8 mouse cellular contexts compared by ENCODE assay signal in the genomic region with DNA sequence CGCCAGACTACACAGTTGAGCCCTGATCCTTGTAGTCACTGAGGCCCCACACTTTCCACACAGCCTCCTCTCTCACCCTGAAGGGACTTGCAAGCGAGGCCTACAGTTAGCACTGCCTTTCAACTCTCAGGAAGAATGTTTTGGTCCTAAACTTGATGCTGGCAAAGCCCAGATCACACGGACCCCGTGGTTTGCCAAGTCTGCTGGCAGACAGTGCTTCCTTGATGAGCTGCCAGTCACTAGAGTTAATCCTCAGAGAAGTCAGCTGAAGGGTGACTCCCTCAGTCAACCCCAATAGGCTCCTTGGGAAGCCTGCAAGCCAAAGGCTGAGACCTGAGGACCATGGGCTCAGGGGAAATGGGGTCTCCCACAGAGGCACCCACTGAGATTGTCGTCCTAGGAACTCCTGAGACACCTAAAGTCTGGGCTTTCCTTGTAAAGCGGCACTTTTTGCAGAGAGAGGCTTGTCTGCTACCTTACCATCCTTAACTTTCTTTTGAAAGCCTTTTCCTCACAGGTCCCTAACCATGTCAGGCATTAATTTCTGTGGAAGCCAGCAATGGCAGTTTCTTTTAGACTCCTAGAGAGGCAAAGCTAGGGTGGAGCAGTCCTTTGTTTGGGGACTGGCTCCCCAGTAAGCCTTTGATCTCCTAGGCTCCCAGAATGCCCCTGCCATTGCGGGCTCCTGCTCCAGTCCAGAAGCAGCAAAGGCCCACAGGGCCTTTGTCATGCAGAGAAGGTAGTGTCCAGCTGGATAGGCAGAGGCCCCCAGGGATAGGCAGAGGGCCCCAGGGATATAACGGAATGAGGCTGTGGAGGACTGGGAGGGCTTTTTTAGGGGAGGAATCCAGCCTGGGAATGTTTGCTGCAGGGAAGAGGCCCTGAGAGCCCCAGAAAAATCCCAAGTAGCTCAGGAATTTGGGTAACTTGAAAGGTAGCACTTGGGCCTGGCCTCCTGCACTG. TPM values are rescaled to one million over a fixed set of nuclear protein-coding genes. Genes with fewer than 3 reads are reported as not detected.
DNase-seq lines count a peak whose midpoint lies in the region; ATAC-seq and TF ChIP-seq lines count a peak whose summit lies in the region.

No protein-coding gene starts in this region.

- peak; percentile 15 for DNase-seq in gastrocnemius, adult 18-20 months (ENCODE audit: low spot score)
- no peak for DNase-seq in gastrocnemius, postnatal 36 days
- peak; percentile 78 for DNase-seq in NIH3T3 (ENCODE audit: low read depth)
- peak; percentile 44 for DNase-seq in forebrain, embryonic 14.5 days (ENCODE audit: low spot score)
- peak; percentile 61 for DNase-seq in hindbrain, postnatal 0 days (ENCODE audit: low spot score)
- no peak for DNase-seq in spleen, adult 18-20 months

- H3K4me3 ChIP-seq in forebrain, embryonic 14.5 days (ENCODE audit: low read depth, low read length) = no peak overlapping the region
- H3K4me3 ChIP-seq in hindbrain, postnatal 0 days (ENCODE audit: low read length) = no peak overlapping the region
- no peak overlapping the region for H3K4me3 ChIP-seq in neural tube, embryonic 14.5 days (ENCODE audit: low read depth, low read length)
- no peak overlapping the region for H3K4me3 ChIP-seq in intestine, postnatal 0 days (ENCODE audit: low read depth, low read length)

- no peaks in the 10 kb centered on the region for H3K27me3 ChIP-seq in forebrain, embryonic 14.5 days (replicated peaks; ENCODE audit: control insufficient read depth, insufficient read depth, low read length)
- H3K27me3 ChIP-seq in hindbrain, postnatal 0 days (ENCODE audit: insufficient read depth, low read length) = no peaks in the 10 kb centered on the region
- H3K27me3 ChIP-seq in neural tube, embryonic 14.5 days (ENCODE audit: control insufficient read depth, insufficient read depth, low read length) = no peaks in the 10 kb centered on the region
- no peaks in the 10 kb centered on the region for H3K27me3 ChIP-seq in intestine, postnatal 0 days (replicated peaks; ENCODE audit: control insufficient read depth, insufficient read depth, low read length)

- 15% methylated on average over 8 of the region's 8 CpGs for WGBS in forebrain, embryonic 14.5 days
- 28% methylated on average over 8 of the region's 8 CpGs for WGBS in hindbrain, postnatal 0 days
- 21% methylated on average over 8 of the region's 8 CpGs for WGBS in neural tube, embryonic 14.5 days
- WGBS in intestine, postnatal 0 days = 69% methylated on average over 8 of the region's 8 CpGs

- H3K36me3 ChIP-seq in forebrain, embryonic 14.5 days (ENCODE audit: control insufficient read depth, insufficient read depth, low read length) = no peaks in the 10 kb centered on the region
- no peaks in the 10 kb centered on the region for H3K36me3 ChIP-seq in hindbrain, postnatal 0 days (ENCODE audit: insufficient read depth, low read length)
- H3K36me3 ChIP-seq in neural tube, embryonic 14.5 days (ENCODE audit: control insufficient read depth, insufficient read depth, low read length) = no peaks in the 10 kb centered on the region
- peaks cover 16% of the 10 kb centered on the region for H3K36me3 ChIP-seq in intestine, postnatal 0 days (ENCODE audit: control insufficient read depth, insufficient read depth)

- peak; percentile 69 for ATAC-seq in forebrain, embryonic 14.5 days
- peak; percentile 54 for ATAC-seq in hindbrain, postnatal 0 days
- ATAC-seq in neural tube, embryonic 14.5 days (ENCODE audit: low read depth) = peak; percentile 58; the same call in 1 of the 2 replicates
- ATAC-seq in intestine, postnatal 0 days = no peak

- peaks cover 12% of the 10 kb centered on the region for H3K4me1 ChIP-seq in forebrain, embryonic 14.5 days (ENCODE audit: control insufficient read depth, insufficient read depth, low read length)
- H3K4me1 ChIP-seq in hindbrain, postnatal 0 days (ENCODE audit: insufficient read depth, low read length) = peaks cover 3% of the 10 kb centered on the region; the same call in 1 of the 2 replicates
- peaks cover 3% of the 10 kb centered on the region; the same call in 1 of the 2 replicates for H3K4me1 ChIP-seq in neural tube, embryonic 14.5 days (ENCODE audit: control insufficient read depth, insufficient read depth, low read length)
- H3K4me1 ChIP-seq in intestine, postnatal 0 days (replicated peaks; ENCODE audit: control insufficient read depth, insufficient read depth, low read length) = no peaks in the 10 kb centered on the region

- H3K9me3 ChIP-seq in forebrain, embryonic 14.5 days (replicated peaks; ENCODE audit: control insufficient read depth, low read length) = no peaks in the 10 kb centered on the region
- no peaks in the 10 kb centered on the region for H3K9me3 ChIP-seq in hindbrain, postnatal 0 days (ENCODE audit: low read length)
- H3K9me3 ChIP-seq in neural tube, embryonic 14.5 days (ENCODE audit: control insufficient read depth, low read length) = no peaks in the 10 kb centered on the region
- no peaks in the 10 kb centered on the region for H3K9me3 ChIP-seq in intestine, postnatal 0 days (ENCODE audit: control insufficient read depth)

- TF ChIP-seq CTCF in hindbrain, postnatal 0 days (IDR thresholded peaks at IDR 0.05; ENCODE audit: low read depth) = no peak
- TF ChIP-seq CTCF in intestine, postnatal 0 days (IDR thresholded peaks at IDR 0.05; ENCODE audit: low read depth) = no peak

- H3K4me2 ChIP-seq in forebrain, embryonic 14.5 days (ENCODE audit: low read length) = no peak overlapping the region
- H3K4me2 ChIP-seq in hindbrain, postnatal 0 days (ENCODE audit: low read depth, low read length) = no peak overlapping the region
- no peak overlapping the region for H3K4me2 ChIP-seq in neural tube, embryonic 14.5 days (ENCODE audit: low read depth, low read length)
- H3K4me2 ChIP-seq in intestine, postnatal 0 days (replicated peaks; ENCODE audit: low read depth) = no peak overlapping the region

- peak overlapping the region; percentile 55 for H3K27ac ChIP-seq in forebrain, embryonic 14.5 days (ENCODE audit: low read depth, low read length)
- H3K27ac ChIP-seq in hindbrain, postnatal 0 days = peak overlapping the region; percentile 62
- H3K27ac ChIP-seq in neural tube, embryonic 14.5 days (ENCODE audit: low read depth, low read length) = no peak overlapping the region
- H3K27ac ChIP-seq in intestine, postnatal 0 days (ENCODE audit: low read depth, low read length) = no peak overlapping the region

- intact Hi-C loops in gastrocnemius, postnatal 36 days (cut with DNase I) = no loop called here

- no peak overlapping the region for H3K9ac ChIP-seq in forebrain, embryonic 14.5 days (ENCODE audit: low read length)
- no peak overlapping the region for H3K9ac ChIP-seq in hindbrain, postnatal 0 days (replicated peaks; ENCODE audit: low read length)
- no peak overlapping the region for H3K9ac ChIP-seq in neural tube, embryonic 14.5 days (replicated peaks; ENCODE audit: low read depth, low read length)
- H3K9ac ChIP-seq in intestine, postnatal 0 days (ENCODE audit: low read depth, low read length) = no peak overlapping the region

RNA-seq across cellular contexts. Expression of a gene that starts 44.4 kb away (rescaled TPM):
- 10 to 100 TPM; 10.2 to 11.4 TPM for total RNA-seq in gastrocnemius, adult 18-20 months (2021)
- total RNA-seq in gastrocnemius, postnatal 36 days (2021) = 1 to 10 TPM; 7.9 to 9.2 TPM
- 12.8 and 13.1 TPM in 2 replicates for polyA plus RNA-seq in forebrain, embryonic 14.5 days (2014; fragmentation: Nextera tagmentation; extraction: Ambion mirVana)
- total RNA-seq in hindbrain, postnatal 0 days (2014; rRNA removed) = 21.9 and 26.3 TPM in 2 replicates
- polyA plus RNA-seq in hindbrain, postnatal 0 days (2015; fragmentation: Nextera tagmentation; extraction: Ambion mirVana) = 6.1 and 6.8 TPM in 2 replicates
- polyA plus RNA-seq in neural tube, embryonic 14.5 days (2014; fragmentation: Nextera tagmentation; extraction: Ambion mirVana) = 6.4 and 9.3 TPM in 2 replicates
- polyA plus RNA-seq in intestine, postnatal 0 days (2015; fragmentation: Nextera tagmentation; extraction: Ambion mirVana) = 4.9 and 5.5 TPM in 2 replicates

Comparison
In these comparisons a context has a peak if more than half of its experiments do, and no peak if none do; other contexts are left out.
1. DNase-seq: peak in gastrocnemius, adult 18-20 months (single experiment), NIH3T3 (single experiment), forebrain, embryonic 14.5 days (single experiment) and hindbrain, postnatal 0 days (single experiment); none in gastrocnemius, postnatal 36 days (0 of 2) and spleen, adult 18-20 months (0 of 2).
2. H3K27ac ChIP-seq: peak in forebrain, embryonic 14.5 days (single experiment) and hindbrain, postnatal 0 days (single experiment); none in neural tube, embryonic 14.5 days (single experiment) and intestine, postnatal 0 days (single experiment).